Mouse (Mus musculus): ENCODE data around the gene Snx20.

Gene Snx20

GRCm38 (mm10) chr8:88642734-88643564, 7.0 kb upstream of the Snx20 start:
- DNase-seq, result no peak

GRCm38 (mm10) chr8:88638908-88639307, 3.0 kb upstream of the Snx20 start:
- DNase-seq, result no peak

GRCm38 (mm10) chr8:88637092-88638000, 1.4 kb upstream of the Snx20 start:
- no peak for DNase-seq

GRCm38 (mm10) chr8:88633343-88633765, 2.6 kb downstream of the Snx20 start:
- DNase-seq, result no peak

GRCm38 (mm10) chr8:88631081-88631480, 4.8 kb downstream of the Snx20 start:
- peak; percentile 16 for DNase-seq

GRCm38 (mm10) chr8:88630225-88630624, 5.7 kb downstream of the Snx20 start:
- no peak for DNase-seq

GRCm38 (mm10) chr8:88628001-88628774, 7.7 kb downstream of the Snx20 start:
- DNase-seq, result peak; percentile 67

- peak; percentile 87 for DNase-seq
Measured at GRCm38 (mm10) chr8:88627265-88627991, 8.5 kb downstream of the Snx20 start.

GRCm38 (mm10) chr8:88626940-88627264, 9.0 kb downstream of the Snx20 start:
- no peak for DNase-seq

GRCm38 (mm10) chr8:88626433-88626832, 9.5 kb downstream of the Snx20 start:
- DNase-seq, result no peak

- no peak for DNase-seq
Measured at GRCm38 (mm10) chr8:88624276-88624675, 11.7 kb downstream of the Snx20 start.

- no peak for DNase-seq
Measured at GRCm38 (mm10) chr8:88623351-88623750, 12.6 kb downstream of the Snx20 start.

GRCm38 (mm10) chr8:88621408-88621807, 14.5 kb downstream of the Snx20 start:
- DNase-seq, result peak; percentile 68

- no peak for DNase-seq
Measured at GRCm38 (mm10) chr8:88620931-88621330, 15.0 kb downstream of the Snx20 start.

- DNase-seq, result no peak
Measured at GRCm38 (mm10) chr8:88619513-88619912, 16.4 kb downstream of the Snx20 start.

GRCm38 (mm10) chr8:88618612-88619011, 17.3 kb downstream of the Snx20 start:
- no peak for DNase-seq

- no peak for DNase-seq
Measured at GRCm38 (mm10) chr8:88614981-88615380, 20.9 kb downstream of the Snx20 start.

- DNase-seq, result no peak
Measured at GRCm38 (mm10) chr8:88610271-88610670, 25.7 kb downstream of the Snx20 start.

GRCm38 (mm10) chr8:88609036-88609435, 26.9 kb downstream of the Snx20 start:
- DNase-seq, result no peak

- DNase-seq, result no peak
Measured at GRCm38 (mm10) chr8:88605361-88606040, 30.4 kb downstream of the Snx20 start.

All from right cerebral cortex, postnatal 25 days (tissue).